Mouse (Mus musculus): ENCODE data around the gene Sipa1l1.

Sipa1l1 gene

GRCm38 (mm10) chr12:82208611-82209010 is 39.5 kb downstream of the Sipa1l1 start:
- no peak for DNase-seq (ENCODE audit: low read depth)

GRCm38 (mm10) chr12:82209753-82210152 is 40.6 kb downstream of the Sipa1l1 start:
- peak; percentile 52 for DNase-seq (ENCODE audit: low read depth)

- peak; percentile 58 for DNase-seq (ENCODE audit: low read depth)
Observed at GRCm38 (mm10) chr12:82213056-82213455, 43.9 kb downstream of the Sipa1l1 start.

DNA sequence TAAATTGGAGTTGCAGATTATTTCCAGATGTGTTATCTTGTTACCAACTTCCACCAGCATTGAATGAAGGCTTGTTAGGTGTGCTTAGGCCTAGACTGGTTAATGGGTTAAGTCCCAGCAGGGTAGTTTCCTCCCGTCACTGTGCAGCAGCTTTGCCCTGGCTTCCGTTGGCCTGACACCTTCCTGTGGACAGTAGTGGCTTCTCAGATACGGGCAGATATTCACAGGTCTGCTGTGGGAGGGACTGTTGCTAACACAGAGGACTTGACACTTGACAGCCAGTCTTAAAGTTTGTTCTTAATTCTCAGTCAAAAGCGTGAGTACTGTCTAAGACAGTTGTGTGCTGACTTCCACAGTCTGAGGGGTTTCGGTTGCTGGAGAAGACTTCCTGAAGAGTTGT is 45.8 kb downstream of the Sipa1l1 start:
- no peak for DNase-seq (ENCODE audit: low read depth)

DNA sequence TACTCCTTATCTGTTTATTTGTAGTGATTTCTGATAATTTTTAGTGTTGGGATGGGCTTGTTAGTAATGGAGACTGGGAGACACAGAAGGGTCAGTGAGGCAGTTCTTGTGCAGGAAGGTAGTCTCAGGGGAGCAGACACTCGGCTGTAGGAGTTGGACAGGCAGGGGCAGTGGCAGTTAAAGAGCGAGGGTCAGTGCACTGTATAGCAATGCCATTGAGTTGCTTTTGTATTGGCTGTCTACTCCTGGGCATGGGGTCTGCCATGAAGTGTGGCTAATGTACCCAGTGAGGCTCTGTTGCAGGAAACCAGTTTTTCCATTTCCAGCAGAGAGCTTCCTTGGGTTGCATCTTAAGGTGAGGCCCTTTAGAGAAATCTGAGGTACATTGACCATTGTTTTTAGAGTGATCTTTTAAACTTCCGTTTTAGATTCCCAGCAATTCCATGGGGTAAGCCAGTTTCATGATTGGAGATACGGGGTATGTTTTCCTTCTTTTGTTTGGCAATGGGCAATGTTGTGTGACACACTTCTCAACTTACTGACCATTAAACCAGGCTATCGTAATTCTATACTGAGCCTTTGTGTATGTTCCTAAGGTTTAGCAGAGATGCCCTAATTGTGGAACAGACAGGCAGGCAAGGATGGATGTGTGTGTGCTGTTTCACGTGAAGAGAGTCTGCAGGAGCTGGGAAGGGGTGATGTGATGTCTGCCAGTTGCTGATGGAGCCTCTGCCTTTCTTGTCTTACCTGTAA is 47.9 kb downstream of the Sipa1l1 start:
- DNase-seq (ENCODE audit: low read depth), result no peak

DNA sequence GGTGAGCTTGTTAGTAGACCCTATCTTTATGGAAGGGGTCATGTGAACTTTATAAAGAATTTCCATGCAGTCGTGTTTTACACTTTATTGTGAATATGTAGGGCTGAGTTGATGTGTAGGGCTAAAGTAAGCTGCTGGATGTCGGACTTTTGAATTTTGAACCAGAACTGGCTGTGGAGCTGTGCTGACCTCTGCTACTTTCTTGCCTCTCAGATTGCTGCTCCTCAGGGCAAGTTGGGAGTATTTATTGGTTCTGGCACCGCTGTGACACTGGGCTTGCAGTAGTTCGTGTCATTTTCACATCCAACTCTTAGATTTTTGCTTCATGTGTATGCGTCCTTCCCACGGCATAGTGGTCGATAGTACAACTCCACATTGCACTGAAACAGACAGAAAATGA is 49.1 kb downstream of the Sipa1l1 start:
- DNase-seq (ENCODE audit: low read depth), result no peak

DNA sequence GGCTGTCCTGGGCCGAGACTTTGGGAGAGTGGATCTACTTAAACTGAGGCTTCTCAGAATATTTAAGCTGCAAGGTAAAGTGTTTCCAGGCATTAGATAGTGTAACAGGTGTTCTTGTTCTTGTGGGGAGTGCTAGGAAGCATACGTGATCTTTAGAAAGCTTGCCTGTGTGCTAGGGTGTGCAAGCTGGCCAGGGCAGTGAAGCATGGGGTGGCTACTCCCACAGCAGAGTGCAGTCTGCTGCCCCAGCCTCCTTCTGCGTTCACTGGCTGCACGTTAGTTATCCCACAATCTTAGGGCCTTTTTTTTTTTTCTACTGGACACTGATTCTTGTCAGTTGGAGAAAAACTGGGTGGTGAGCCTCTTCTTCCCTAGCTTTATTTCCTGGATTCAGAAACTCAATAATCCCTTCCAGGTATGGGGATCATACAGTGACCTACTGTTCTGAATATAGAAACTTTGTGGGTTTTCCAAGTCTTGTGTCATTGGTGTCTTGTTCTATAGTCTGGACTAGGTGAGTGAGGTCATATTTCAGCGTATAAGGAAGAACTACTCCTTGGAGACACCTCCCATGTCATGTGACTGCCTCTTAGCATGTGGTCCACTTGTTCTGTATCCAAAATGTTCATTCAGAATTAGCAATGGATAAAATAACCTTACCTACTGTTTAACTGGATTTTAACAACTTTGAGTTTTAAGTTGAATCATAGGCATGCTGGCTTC is 51.4 kb downstream of the Sipa1l1 start:
- DNase-seq (ENCODE audit: low read depth), result no peak

DNA sequence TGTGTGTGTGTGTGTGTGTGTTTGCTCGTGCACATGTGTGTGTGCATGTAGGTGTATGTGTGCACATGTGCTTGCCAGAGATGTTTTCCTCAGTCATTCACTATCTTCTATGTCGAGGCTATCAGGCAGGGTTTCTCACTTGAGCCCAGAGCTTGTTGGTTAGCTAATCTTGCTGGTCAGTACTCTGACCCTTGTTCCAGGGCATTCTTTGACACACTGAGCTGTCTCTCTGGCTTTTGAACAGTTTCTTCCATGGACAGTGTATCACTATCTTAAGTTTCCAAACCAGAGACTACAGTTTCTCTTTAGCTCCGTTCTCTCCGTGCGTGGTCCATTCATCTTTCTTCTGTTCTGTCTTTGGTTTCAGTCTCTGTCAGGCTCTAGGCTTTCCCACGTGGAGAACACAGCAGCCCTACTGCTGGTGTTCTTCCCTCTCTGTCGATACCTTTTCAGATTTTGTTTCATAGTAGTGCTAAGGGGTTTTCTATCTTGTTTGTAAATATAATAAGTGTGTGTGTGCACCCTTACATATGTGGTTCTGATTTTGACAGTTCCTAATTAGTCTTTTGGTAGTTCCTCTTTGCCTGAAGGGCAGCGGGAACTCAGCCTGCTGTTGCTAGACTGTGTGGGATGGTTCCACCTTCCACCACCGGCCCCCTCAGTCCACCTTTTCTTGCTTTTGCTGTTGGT is 54.2 kb downstream of the Sipa1l1 start:
- DNase-seq (ENCODE audit: low read depth), result no peak

DNA sequence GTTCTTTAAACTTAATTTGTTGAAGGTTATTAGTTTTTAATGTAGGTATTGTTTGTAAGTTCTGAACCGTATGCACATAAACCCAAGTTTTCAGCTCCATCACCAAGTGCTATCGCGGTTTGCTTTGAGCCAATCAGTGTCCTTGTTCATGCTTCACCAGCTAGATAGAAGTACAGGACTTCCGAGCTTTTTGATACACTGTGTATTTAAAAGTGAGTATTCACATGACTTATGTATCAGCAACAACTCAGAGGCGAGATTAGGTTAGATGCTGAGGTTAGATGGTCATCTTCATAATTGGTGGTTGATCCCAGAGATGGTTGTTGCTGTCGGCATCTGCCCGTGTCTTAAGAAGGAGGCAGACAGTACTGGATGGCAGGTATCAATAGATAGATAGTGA is 55.7 kb downstream of the Sipa1l1 start:
- no peak for DNase-seq (ENCODE audit: low read depth)

DNA sequence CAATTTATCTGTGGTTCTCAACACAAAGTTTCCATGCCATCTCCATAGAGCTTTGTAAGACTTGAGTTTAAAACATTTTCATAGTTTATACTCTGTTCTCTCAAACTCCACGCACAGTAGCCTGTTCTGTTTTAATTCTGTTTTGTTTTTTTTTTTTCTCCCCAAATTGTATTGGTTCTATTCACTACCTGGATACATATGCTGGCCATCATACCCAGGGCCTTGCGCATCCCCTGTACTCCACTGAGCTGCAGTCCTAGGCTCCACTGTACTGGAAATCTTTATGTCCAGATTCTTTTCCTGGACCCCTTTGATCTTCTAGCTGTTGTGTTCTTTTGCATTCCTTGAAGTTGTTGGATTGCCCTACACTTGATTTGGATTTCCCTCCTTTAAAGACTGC is 56.2 kb downstream of the Sipa1l1 start:
- DNase-seq (ENCODE audit: low read depth), result no peak

DNA sequence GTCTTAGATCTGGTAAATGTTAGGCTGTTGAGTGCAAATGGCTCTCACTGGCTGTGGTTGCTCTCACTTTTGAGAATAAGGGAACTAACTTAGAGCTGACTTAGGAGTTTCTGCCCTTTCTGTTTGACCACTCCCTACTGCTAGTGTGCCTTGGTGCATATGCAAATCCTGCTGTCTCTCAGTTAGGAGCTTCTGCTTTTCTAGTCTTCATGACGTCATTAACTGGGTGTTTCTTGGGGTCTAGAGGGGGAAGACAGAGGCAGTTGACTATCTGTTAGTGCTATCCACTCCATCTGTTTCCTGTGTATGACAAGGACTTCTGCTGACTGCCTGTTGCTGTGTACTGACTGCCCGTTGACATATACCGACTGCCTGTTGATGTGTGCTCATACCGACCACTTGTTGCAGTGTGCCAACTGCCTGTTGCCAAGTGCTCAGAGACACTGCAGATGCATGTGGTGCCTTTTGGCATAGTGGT is 56.7 kb downstream of the Sipa1l1 start:
- DNase-seq (ENCODE audit: low read depth), result no peak

DNA sequence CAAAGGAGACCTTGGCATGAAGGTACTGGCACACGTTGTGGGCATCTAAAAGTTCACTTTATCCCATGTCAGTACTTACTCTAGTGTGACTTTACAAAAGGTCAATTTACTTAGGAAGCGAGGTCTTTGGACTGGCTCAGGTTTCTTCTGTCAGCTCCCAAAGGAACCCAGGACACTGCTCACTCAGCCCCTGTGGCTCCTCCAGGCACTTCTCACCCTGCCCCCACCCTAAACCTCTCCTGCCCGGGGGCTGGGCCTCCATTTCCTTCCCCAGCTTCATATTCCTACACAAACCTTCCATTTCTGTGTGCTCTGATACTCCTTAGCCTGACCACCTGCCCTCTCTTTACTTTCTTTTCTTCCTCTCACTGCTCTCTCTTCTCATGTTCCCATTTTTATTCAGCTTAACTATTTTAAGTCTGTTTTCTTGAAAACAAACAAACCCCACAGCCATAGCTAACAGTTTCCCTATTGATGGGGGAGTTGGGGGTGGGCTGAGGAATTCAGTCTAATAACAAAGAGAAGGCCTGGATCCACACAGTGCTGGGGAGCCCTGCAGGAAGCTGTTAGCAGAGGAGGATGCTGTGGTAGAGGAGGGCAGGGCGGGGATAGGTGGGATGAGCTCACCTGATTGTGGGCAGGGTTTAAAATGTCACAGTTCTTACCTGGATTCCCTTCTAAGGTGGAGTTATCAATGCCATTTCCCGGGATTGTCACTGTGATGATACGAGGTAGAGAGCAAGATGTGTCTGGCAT is 57.4 kb downstream of the Sipa1l1 start:
- DNase-seq (ENCODE audit: low read depth), result no peak

- no peak for DNase-seq (ENCODE audit: low read depth)
Observed at GRCm38 (mm10) chr12:82230127-82230526, 61.0 kb downstream of the Sipa1l1 start.

- DNase-seq (ENCODE audit: low read depth), result no peak
Observed at GRCm38 (mm10) chr12:82231191-82231590, 62.1 kb downstream of the Sipa1l1 start.

- DNase-seq (ENCODE audit: low read depth), result no peak
Observed at GRCm38 (mm10) chr12:82233177-82233576, 64.1 kb downstream of the Sipa1l1 start.

GRCm38 (mm10) chr12:82234463-82235223 is 65.5 kb downstream of the Sipa1l1 start:
- DNase-seq (ENCODE audit: low read depth), result no peak

DNA sequence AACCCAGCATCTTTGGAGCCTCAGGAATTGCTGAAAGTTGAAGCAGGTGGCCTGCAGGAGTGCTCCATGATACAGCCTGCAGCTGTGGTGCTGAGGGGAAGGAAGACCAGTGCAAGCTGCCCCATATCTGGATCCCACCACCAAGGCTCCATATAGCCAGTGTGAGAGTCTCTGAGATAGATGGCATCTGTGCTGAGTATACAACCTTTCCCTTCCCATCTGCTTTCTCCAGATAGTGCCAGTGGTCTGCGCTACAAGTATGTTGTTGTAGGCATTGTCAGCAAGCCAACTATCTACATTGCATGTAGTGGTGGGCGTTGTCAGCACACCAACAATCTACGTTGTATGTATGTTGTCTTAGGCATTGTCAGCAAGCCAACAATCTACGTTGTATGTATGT is 68.0 kb downstream of the Sipa1l1 start:
- DNase-seq (ENCODE audit: low read depth), result no peak

- DNase-seq (ENCODE audit: low read depth), result peak; percentile 64
Observed at GRCm38 (mm10) chr12:82237946-82238345, 68.8 kb downstream of the Sipa1l1 start.

DNA sequence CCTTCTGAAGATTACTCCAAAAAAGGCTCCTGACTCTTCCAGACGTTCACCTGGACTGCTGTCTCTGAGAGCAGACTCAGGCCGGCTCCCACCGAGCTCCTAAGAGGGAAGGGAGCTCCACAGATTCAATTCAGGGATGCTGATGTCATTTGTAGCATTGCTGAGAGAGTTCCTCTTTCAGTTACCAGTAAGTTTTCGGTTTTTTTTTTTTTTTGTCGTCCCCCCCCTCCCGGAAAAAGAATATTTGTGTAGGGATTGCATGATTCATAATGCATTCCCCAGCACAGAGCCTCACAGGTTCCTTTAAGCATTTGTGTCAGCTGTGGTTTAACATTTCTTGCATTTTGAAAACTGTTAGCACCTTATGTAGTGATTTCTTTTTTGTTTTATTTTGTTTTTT is 71.6 kb downstream of the Sipa1l1 start:
- peak; percentile 45 for DNase-seq (ENCODE audit: low read depth)

GRCm38 (mm10) chr12:82245219-82245618 is 76.1 kb downstream of the Sipa1l1 start:
- DNase-seq (ENCODE audit: low read depth), result no peak

DNA sequence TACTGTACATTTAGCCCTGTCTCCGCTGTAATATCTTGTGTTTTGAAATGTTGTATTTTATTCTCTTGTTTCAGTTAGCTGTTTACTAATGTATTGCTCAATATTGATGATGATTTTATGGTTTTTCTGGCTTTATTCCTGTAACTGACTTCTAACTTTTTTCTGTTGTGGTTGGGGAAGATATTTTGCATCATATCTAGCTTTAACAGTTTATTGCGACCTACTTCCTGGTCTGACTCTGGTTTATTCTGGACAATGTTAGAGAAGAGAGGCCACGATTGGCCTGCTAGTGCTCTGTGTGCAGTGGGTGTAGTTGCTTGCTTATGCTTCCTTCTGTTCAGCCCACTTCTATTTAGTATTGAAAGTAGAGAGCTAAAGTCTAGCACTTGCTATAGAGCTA is 77.3 kb downstream of the Sipa1l1 start:
- peak; percentile 37 for DNase-seq (ENCODE audit: low read depth)

Measured in NIH3T3 (cell line).